Mouse (Mus musculus): Measurements from ENCODE around the gene Cc2d1b. TPM values are rescaled to one million over a fixed set of nuclear protein-coding genes. Genes with fewer than 3 reads are reported as not detected.

Gene Cc2d1b
- total RNA-seq (2023; ENCODE audit: inconsistent age), result 107 to 126 TPM (median 117 TPM) in 4 replicates

GRCm38 (mm10) chr4:108619587-108620341, at the start of gene Cc2d1b:
Gene Cc2d1b (plus strand): TSS chr4:108619940.

GRCm38 (mm10) chr4:108578840-108579742, 40.6 kb upstream of the Cc2d1b start, which contains the start of the genes Prpf38a and Orc1:
Gene Prpf38a (minus strand): TSS chr4:108579336.
Gene Orc1 (plus strand): TSS chr4:108579423.

Other genes starting within 250 kb of the Cc2d1b start
- gene Shisal2a, start 236.6 kb upstream of the Cc2d1b start, total RNA-seq (2023; ENCODE audit: inconsistent age), result not detected in 4 replicates
- 0.54 to 1.2 TPM (median 1.1 TPM) in 4 replicates for gene Gpx7, start 213.0 kb upstream of the Cc2d1b start, total RNA-seq (2023; ENCODE audit: inconsistent age)
- 272 to 297 TPM (median 281 TPM) in 4 replicates for gene Tut4, start 160.5 kb upstream of the Cc2d1b start, total RNA-seq (2023; ENCODE audit: inconsistent age)
- gene Prpf38a, start 40.6 kb upstream of the Cc2d1b start, total RNA-seq (2023; ENCODE audit: inconsistent age), result 53.4 to 61.7 TPM (median 56.7 TPM) in 4 replicates
- gene Orc1, start 40.5 kb upstream of the Cc2d1b start, total RNA-seq (2023; ENCODE audit: inconsistent age), result 2.6 to 4.8 TPM (median 3.2 TPM) in 4 replicates
- gene 3110021N24Rik, start 99.7 kb downstream of the Cc2d1b start, total RNA-seq (2023; ENCODE audit: inconsistent age), result not detected in 4 replicates
- gene Zfyve9, start 160.9 kb downstream of the Cc2d1b start, total RNA-seq (2023; ENCODE audit: inconsistent age), result 0.10 to 0.24 TPM (median 0.12 TPM) in 3 of 4 replicates, not detected in the other
- gene Btf3l4, start 213.7 kb downstream of the Cc2d1b start, total RNA-seq (2023; ENCODE audit: inconsistent age), result 52.8 to 68.8 TPM (median 62.1 TPM) in 4 replicates
- gene Txndc12, start 214.7 kb downstream of the Cc2d1b start, total RNA-seq (2023; ENCODE audit: inconsistent age), result 27.1 to 34.1 TPM (median 33.0 TPM) in 4 replicates
- gene Kti12, start 227.8 kb downstream of the Cc2d1b start, total RNA-seq (2023; ENCODE audit: inconsistent age), result 23.5 to 34.5 TPM (median 28.9 TPM) in 4 replicates
- gene A730015C16Rik, start 228.7 kb downstream of the Cc2d1b start, total RNA-seq (2023; ENCODE audit: inconsistent age), result not detected in 4 replicates